Mouse (Mus musculus) embryonic facial prominence, embryonic 14.5 days (tissue): Measurements from ENCODE around the gene Rundc3a. TPM values are rescaled to one million over a fixed set of nuclear protein-coding genes. Genes with fewer than 3 reads are reported as not detected.
A peak's percentile ranks its signal among the peaks of the same experiment; 100 is the strongest.

Source experiments
- ATAC-seq: fragments of 200-750 bp; cut with Nextera tagmentation; 2 replicates; pipeline ENCODE4 v1.8.0; 2017; ENCODE audit warnings: low read depth, moderate number of reproducible peaks, moderate TSS enrichment
- DNase-seq: peaks from one replicate; pipeline ENCODE4 v3.0.0-alpha.2; 2015; ENCODE audit warnings: low spot score
- H3K27ac ChIP-seq: fragments of 300-500 bp; sonication (generic); replicated peaks from 2 replicates; pipeline ENCODE4 v1.5.1; 2014; ENCODE audit warnings: low read depth, mild to moderate bottlenecking, low read length, moderate library complexity
- H3K27me3 ChIP-seq: fragments of 300-500 bp; sonication (generic); replicated peaks from 2 replicates; pipeline ENCODE4 v1.6.1; 2014; ENCODE audit warnings: low read length; ENCODE audit not compliant: control insufficient read depth, insufficient read depth
- H3K36me3 ChIP-seq: fragments of 300-500 bp; sonication (generic); 2 replicates; pipeline ENCODE4 v1.6.1; 2014; ENCODE audit warnings: low read length, mixed read lengths; ENCODE audit not compliant: control insufficient read depth, insufficient read depth
- H3K4me1 ChIP-seq: fragments of 300-500 bp; sonication (generic); 2 replicates; pipeline ENCODE4 v1.6.1; 2014; ENCODE audit warnings: antibody characterized with exemption, low read length; ENCODE audit not compliant: control insufficient read depth, insufficient read depth
- H3K4me2 ChIP-seq: fragments of 300-500 bp; sonication (generic); 2 replicates; pipeline ENCODE4 v1.6.1; 2014; ENCODE audit warnings: low read depth, mild to moderate bottlenecking, low read length, moderate library complexity, mixed read lengths
- H3K4me3 ChIP-seq: fragments of 300-500 bp; sonication (generic); 2 replicates; pipeline ENCODE4 v1.5.1; 2014; ENCODE audit warnings: low read depth, mild to moderate bottlenecking, low read length
- H3K9ac ChIP-seq: fragments of 300-500 bp; sonication (generic); 2 replicates; pipeline ENCODE4 v1.6.1; 2014; ENCODE audit warnings: low read depth, mild to moderate bottlenecking, low read length, moderate library complexity, mixed read lengths
- H3K9me3 ChIP-seq: fragments of 300-500 bp; sonication (generic); 2 replicates; pipeline ENCODE4 v1.6.1; 2016; ENCODE audit warnings: low read length; ENCODE audit not compliant: control insufficient read depth
- WGBS: fragments of 180-500 bp; shearing (Covaris S2); extraction: QIAGEN DNeasy Blood & Tissue Kit; methylation state at CpG from one replicate; pipeline ENCODE4 v1.1.7; 2014; 5-methylcytosine and 5-hydroxymethylcytosine counted together
- polyA plus RNA-seq: library from polyadenylated mRNA; unstranded; fragments of >200 nt; fragmentation: Nextera tagmentation; extraction: Ambion mirVana; gene quantifications from 2 replicates; pipeline ENCODE4 v1.2.1, GENCODE M21; 2014

The Rundc3a gene
- polyA plus RNA-seq, 1 experiment from 2014 or later, result 7.1 TPM

GRCm38 (mm10) chr11:102436471-102436790, 43.2 kb downstream of the Rundc3a start:
- Histone ChIP-seq H3K9ac (no peak overlapping the region), H3K4me2 (no peak overlapping the region), H3K9me3 (no peaks in the 10 kb centered on the region), H3K4me3 (no peak overlapping the region), H3K27me3 (no peaks in the 10 kb centered on the region), H3K4me1 (peaks cover 13% of the 10 kb centered on the region), H3K27ac (no peak overlapping the region), H3K36me3 (peaks cover 80% of the 10 kb centered on the region)
- no peak for DNase-seq
- 77% methylated on average over 10 of the region's 10 CpGs for WGBS
- no peak for ATAC-seq

DNA sequence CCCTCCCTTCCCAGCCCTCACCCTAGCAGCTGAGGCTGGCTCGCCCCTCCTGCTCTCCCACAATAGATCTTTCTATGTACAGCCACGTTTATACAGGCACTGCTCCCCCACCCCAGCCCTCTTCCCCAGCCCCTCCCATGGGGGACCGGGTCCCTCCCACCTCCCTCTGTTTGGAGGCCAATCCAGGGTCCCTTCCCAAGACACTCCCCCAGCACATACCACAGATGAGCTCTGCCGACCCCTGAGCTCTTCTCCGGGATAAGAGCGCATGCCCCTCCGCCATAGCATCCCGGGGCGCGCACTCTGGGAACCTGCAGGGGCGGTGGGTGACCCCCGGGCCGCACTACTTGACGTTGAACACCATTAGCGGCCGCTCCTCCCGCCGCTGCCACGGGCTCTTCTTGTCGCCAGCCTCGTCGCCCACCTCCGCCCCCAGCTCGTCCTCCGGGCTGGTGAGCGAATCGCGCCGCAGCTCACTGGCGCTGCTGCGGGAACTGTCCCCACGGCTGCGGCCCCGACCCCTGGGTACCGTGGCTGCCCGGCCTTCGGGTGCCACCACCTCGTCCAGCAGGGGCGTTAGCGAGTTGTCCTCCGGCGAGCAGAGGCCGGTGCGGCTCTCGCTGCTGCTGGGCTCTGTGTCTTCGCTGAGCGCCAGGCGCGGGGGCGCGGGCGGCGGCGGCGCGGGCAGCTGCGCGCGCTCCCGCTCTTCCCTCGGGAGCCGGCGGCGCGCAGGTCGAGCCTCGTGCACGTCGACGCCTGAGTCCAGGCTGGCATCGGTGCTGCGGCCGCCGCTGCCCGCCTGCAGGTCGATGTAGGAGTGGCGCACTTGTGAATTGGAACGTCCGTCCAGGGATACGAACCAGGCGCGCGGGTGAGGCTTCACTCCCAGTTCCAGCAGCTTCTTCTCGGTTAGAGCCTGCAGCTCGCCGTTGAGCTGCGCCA, 44.2 kb downstream of the Rundc3a start:
- Histone ChIP-seq H3K36me3 (peaks cover 90% of the 10 kb centered on the region), H3K9ac (peak overlapping the region; percentile 61), H3K27me3 (no peaks in the 10 kb centered on the region), H3K27ac (0 out of 2 replicates have a peak overlapping the region, but pooled peaks have one; percentile 28), H3K4me1 (peaks cover 13% of the 10 kb centered on the region), H3K4me2 (peak overlapping the region; percentile 84), H3K9me3 (no peaks in the 10 kb centered on the region), H3K4me3 (peak overlapping the region; percentile 42)
- ATAC-seq, result peak; percentile 26; the same call in 1 of the 2 replicates
- DNase-seq, result peak; percentile 80
- WGBS, result 5% methylated on average over 52 of the region's 87 CpGs

DNA sequence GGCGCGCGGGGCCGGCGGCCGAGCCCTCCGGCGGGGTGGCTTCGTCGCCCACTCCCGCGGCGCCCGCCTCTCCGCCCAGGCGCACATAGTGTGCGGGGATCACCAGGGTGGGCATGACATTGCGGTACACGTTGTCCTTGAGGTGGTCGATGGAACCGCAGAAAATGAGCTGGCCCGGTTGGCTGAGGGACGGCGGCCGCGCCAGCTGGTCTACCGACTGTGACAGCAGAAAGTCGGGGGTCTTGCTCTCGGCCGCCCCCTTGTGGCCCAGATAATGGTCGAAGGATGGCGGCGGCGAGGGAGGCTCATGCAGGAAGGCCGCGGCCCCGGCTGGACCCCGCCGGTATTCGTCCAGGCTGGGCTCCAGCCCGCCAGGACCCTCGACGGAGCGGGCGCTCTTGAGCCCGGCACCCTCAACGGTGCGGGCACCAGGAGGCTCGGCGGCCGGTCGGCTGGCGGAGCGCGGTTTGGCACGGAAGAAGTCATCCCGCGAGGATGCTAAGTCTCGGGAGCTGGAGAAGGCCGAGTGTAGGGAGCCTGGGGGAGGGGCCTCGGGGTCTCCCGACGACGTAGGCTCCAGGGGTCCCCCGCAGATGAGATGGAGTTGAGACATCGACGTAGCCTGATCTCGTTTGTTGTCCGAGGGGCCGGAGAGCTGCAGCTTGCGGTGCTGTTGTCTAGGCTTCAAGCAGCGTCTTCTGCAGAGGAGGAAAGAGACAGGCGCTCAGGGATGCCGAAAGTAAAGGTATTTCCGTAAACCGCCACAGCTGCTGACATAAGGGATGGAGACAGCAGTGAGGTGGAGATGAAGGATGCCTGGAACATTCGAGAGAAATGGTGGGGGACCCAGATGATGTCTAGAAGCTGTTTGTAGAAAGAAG, 45.2 kb downstream of the Rundc3a start:
- Histone ChIP-seq H3K27ac (no peak overlapping the region), H3K27me3 (no peaks in the 10 kb centered on the region), H3K9ac (peak overlapping the region; percentile 61), H3K4me1 (peaks cover 13% of the 10 kb centered on the region), H3K4me2 (peak overlapping the region; percentile 84), H3K9me3 (no peaks in the 10 kb centered on the region), H3K4me3 (peak overlapping the region; percentile 42), H3K36me3 (peaks cover 92% of the 10 kb centered on the region)
- WGBS, result 13% methylated on average over 58 of the region's 77 CpGs
- DNase-seq, result peak; percentile 74
- ATAC-seq, result peak; percentile 48

GRCm38 (mm10) chr11:102439093-102440082, 46.2 kb downstream of the Rundc3a start:
- no peak overlapping the region for H3K4me3 ChIP-seq
- H3K9ac ChIP-seq, result no peak overlapping the region
- H3K4me1 ChIP-seq, result peaks cover 13% of the 10 kb centered on the region
- no peaks in the 10 kb centered on the region for H3K27me3 ChIP-seq
- H3K4me2 ChIP-seq, result 0 out of 2 replicates have a peak overlapping the region, but pooled peaks have one; percentile 84
- no peak for ATAC-seq
- WGBS, result 80% methylated on average over 14 of the region's 14 CpGs
- H3K36me3 ChIP-seq, result peaks cover 89% of the 10 kb centered on the region
- DNase-seq, result no peak
- no peak overlapping the region for H3K27ac ChIP-seq
- no peaks in the 10 kb centered on the region for H3K9me3 ChIP-seq

DNA sequence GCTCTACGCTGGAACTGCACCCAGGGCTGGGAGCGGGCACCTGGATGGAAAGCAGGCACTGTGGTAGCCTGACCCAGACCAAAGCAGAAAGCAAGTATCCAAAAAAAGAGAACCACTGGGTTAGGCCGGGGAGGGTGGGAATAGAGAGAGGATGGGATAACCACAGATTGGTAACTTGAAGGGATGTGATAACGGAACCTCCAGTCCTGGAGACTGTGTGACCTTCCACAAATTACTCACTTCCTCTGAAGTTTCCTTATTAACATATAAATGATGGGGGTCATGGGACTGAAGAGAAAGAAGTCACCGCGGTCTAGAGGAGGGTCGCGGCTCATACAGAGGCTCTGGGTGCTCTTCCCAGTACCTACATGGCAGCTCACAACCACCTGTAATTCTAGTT, 47.1 kb downstream of the Rundc3a start:
- H3K36me3 ChIP-seq, result peaks cover 80% of the 10 kb centered on the region
- ATAC-seq (no peak), DNase-seq (no peak)
- no peak overlapping the region for H3K4me2 ChIP-seq
- H3K4me1 ChIP-seq, result peaks cover 20% of the 10 kb centered on the region
- H3K9ac ChIP-seq, result no peak overlapping the region
- no peak overlapping the region for H3K27ac ChIP-seq
- WGBS, result 97% methylated on average over 8 of the region's 8 CpGs
- no peaks in the 10 kb centered on the region for H3K9me3 ChIP-seq
- H3K4me3 ChIP-seq, result no peak overlapping the region
- H3K27me3 ChIP-seq, result no peaks in the 10 kb centered on the region

DNA sequence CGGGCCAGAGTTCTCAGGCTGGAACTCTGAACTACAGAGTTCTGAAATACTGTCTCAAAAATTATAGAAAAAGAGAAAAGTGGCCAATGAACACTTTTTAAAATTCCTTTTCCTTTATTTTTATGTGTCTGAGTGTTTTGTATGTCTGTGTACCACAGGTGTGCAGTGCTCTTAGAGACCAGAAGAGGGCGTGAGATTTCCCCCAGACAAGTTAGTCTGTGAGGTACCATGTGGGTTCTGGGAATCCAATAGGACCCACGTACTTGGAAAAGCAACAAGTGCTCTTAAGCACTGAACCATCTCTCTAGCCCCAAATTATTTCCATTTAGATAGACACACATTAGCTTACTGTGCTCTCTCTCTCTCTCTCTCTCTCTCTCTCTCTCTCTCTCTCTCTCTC, 48.2 kb downstream of the Rundc3a start:
- H3K9ac ChIP-seq, result no peak overlapping the region
- WGBS, result 81% methylated on average over 3 of the region's 3 CpGs
- DNase-seq (no peak), ATAC-seq (no peak)
- peaks cover 32% of the 10 kb centered on the region for H3K4me1 ChIP-seq
- no peaks in the 10 kb centered on the region for H3K27me3 ChIP-seq
- no peak overlapping the region for H3K27ac ChIP-seq
- H3K4me3 ChIP-seq, result no peak overlapping the region
- peaks cover 68% of the 10 kb centered on the region for H3K36me3 ChIP-seq
- H3K9me3 ChIP-seq, result no peaks in the 10 kb centered on the region
- H3K4me2 ChIP-seq, result no peak overlapping the region

GRCm38 (mm10) chr11:102442089-102442488, 48.9 kb downstream of the Rundc3a start:
- WGBS, result 89% methylated on average over 6 of the region's 6 CpGs
- no peak for ATAC-seq
- Histone ChIP-seq H3K4me1 (peaks cover 31% of the 10 kb centered on the region), H3K4me3 (no peak overlapping the region), H3K9ac (no peak overlapping the region), H3K4me2 (no peak overlapping the region), H3K27me3 (no peaks in the 10 kb centered on the region), H3K27ac (no peak overlapping the region), H3K36me3 (peaks cover 64% of the 10 kb centered on the region), H3K9me3 (no peaks in the 10 kb centered on the region)
- no peak for DNase-seq

- no peaks in the 10 kb centered on the region for H3K9me3 ChIP-seq
- H3K27me3 ChIP-seq, result no peaks in the 10 kb centered on the region
- ATAC-seq, result no peak
- H3K27ac ChIP-seq, result no peak overlapping the region; the same call in 1 of the 2 replicates
- WGBS, result 62% methylated on average over 12 of the region's 12 CpGs
- no peak overlapping the region for H3K4me3 ChIP-seq
- peaks cover 49% of the 10 kb centered on the region for H3K36me3 ChIP-seq
- H3K4me1 ChIP-seq, result peaks cover 33% of the 10 kb centered on the region
- no peak overlapping the region for H3K9ac ChIP-seq
- H3K4me2 ChIP-seq, result no peak overlapping the region
- DNase-seq, result no peak
Measured at GRCm38 (mm10) chr11:102443740-102444139, 50.5 kb downstream of the Rundc3a start.
